11 mouse cellular contexts compared by ENCODE assay signal in the genomic region with DNA sequence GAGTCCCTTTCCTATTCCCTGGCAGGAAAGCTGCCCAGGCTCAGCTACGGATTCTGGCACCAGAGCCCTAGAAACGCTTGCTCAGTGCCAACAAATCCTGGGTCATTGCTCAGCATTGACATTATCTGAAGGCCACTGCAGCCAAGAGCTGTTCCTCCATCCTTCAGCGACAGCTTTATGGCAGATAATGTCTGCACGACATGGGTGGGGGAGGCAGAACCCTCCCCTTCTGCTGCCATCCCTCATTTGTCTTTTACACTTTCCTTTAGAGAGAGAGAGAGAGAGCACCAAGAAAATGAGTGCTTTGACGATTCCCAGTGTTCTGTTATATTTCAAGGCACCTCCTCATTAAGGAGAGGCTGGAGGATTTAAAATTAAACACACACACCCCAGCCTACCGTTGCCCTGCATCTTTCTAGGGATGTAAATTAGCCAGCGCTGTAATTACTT. TPM values are rescaled to one million over a fixed set of nuclear protein-coding genes. Genes with fewer than 3 reads are reported as not detected.
DNase-seq lines count a peak whose midpoint lies in the region; ATAC-seq and TF ChIP-seq lines count a peak whose summit lies in the region.
"Had no signal": no experiment of that assay in that cellular context is flagged by ENCODE, and none has a peak within 500 bp of the region (broad histone marks: within the 10 kb centered on the region; RNA-seq: fewer than 3 reads in every experiment).

No protein-coding gene starts in this region.

- peaks cover 21% of the 10 kb centered on the region for H3K9me3 ChIP-seq in heart, embryonic 16.5 days (replicated peaks; ENCODE audit: control insufficient read depth, low read length)
- H3K9me3 ChIP-seq in stomach, postnatal 0 days (ENCODE audit: control insufficient read depth, low read length) = no peaks in the 10 kb centered on the region

- peak overlapping the region; percentile 78 for H3K27ac ChIP-seq in layer of hippocampus, adult 2 months
- peak overlapping the region; percentile 67 for H3K27ac ChIP-seq in heart, embryonic 16.5 days (ENCODE audit: low read length)
- no peak overlapping the region for H3K27ac ChIP-seq in stomach, postnatal 0 days (replicated peaks)

- peak; percentile 77 for ATAC-seq in heart, embryonic 16.5 days (replicated peaks; ENCODE audit: extremely low read depth, insufficient read depth, low FRiP score)
- no peak for ATAC-seq in stomach, postnatal 0 days (ENCODE audit: low FRiP score, low TSS enrichment)
- no peak for ATAC-seq in activated CD4-positive, CD25-positive, alpha-beta regulatory T cell, adult 4 months

- no peak for DNase-seq in layer of hippocampus, adult 2 months (ENCODE audit: low spot score in 2 of 2)
- DNase-seq in layer of hippocampus, adult 9-10 months (ENCODE audit: low spot score) = no peak
- peak; percentile 54 for DNase-seq in adrenal gland, postnatal 10 days
- peak; percentile 80 for DNase-seq in cerebellum, adult 11 months
- DNase-seq in stomach, postnatal 0 days (ENCODE audit: low spot score) = no peak
- no peak for DNase-seq in gastrocnemius, postnatal 14 days
- DNase-seq: kidney, adult 9 months; spleen, adult 18-20 months had no signal

- no peak overlapping the region for H3K9ac ChIP-seq in heart, embryonic 16.5 days (ENCODE audit: low read length)
- H3K9ac ChIP-seq in stomach, postnatal 0 days (ENCODE audit: low read length) = no peak overlapping the region

- H3K27me3 ChIP-seq in heart, embryonic 16.5 days (ENCODE audit: control insufficient read depth, insufficient read depth, low read length) = no peaks in the 10 kb centered on the region
- H3K27me3 ChIP-seq in stomach, postnatal 0 days (ENCODE audit: control insufficient read depth, insufficient read depth, low read length) = no peaks in the 10 kb centered on the region

- no peak for TF ChIP-seq CTCF in layer of hippocampus, adult 2 months (conservative IDR thresholded peaks at IDR 0.05)
- TF ChIP-seq CTCF in stomach, postnatal 0 days (IDR thresholded peaks at IDR 0.05; ENCODE audit: low read depth) = no peak

- intact Hi-C loops in gastrocnemius, postnatal 14 days (cut with DNase I; ENCODE audit: low total_unique reads) = no loop called here

- no peak overlapping the region for H3K4me2 ChIP-seq in heart, embryonic 16.5 days (ENCODE audit: low read depth, low read length)
- H3K4me2 ChIP-seq in stomach, postnatal 0 days (replicated peaks; ENCODE audit: low read depth) = no peak overlapping the region

- H3K4me1 ChIP-seq in heart, embryonic 16.5 days (ENCODE audit: control insufficient read depth, insufficient read depth, low read length) = peaks cover 25% of the 10 kb centered on the region
- no peaks in the 10 kb centered on the region for H3K4me1 ChIP-seq in stomach, postnatal 0 days (replicated peaks; ENCODE audit: control insufficient read depth, insufficient read depth)

- H3K4me3 ChIP-seq in layer of hippocampus, adult 2 months = no peak overlapping the region; the same call in 1 of the 2 replicates
- no peak overlapping the region for H3K4me3 ChIP-seq in heart, embryonic 16.5 days (ENCODE audit: low read length)
- no peak overlapping the region for H3K4me3 ChIP-seq in stomach, postnatal 0 days (ENCODE audit: low read depth, low read length)

- TF ChIP-seq EP300 in stomach, postnatal 0 days (optimal IDR thresholded peaks at IDR 0.05) = no peak

- WGBS in heart, embryonic 16.5 days = 33% methylated on average over 7 of the region's 7 CpGs
- 41% methylated on average over 7 of the region's 7 CpGs for WGBS in stomach, postnatal 0 days

- H3K36me3 ChIP-seq in heart, embryonic 16.5 days (ENCODE audit: control insufficient read depth, insufficient read depth) = peaks cover 24% of the 10 kb centered on the region
- no peaks in the 10 kb centered on the region for H3K36me3 ChIP-seq in stomach, postnatal 0 days (ENCODE audit: control insufficient read depth, insufficient read depth, low read length)

RNA-seq across cellular contexts. Expression of a gene that starts 16.1 kb away (rescaled TPM):
- 100 to 1,000 TPM; 276 to 290 TPM for total RNA-seq in layer of hippocampus, adult 2 months (2021)
- total RNA-seq in adrenal gland, postnatal 10 days (2021) = 1 to 10 TPM; 2.5 to 3.7 TPM
- 4.6 and 5.7 TPM in 2 replicates for polyA plus RNA-seq in heart, embryonic 16.5 days (2015; fragmentation: Nextera tagmentation; extraction: Ambion mirVana)
- polyA plus RNA-seq in stomach, postnatal 0 days (2015; fragmentation: Nextera tagmentation; extraction: Ambion mirVana) = 1.7 and 2.1 TPM in 2 replicates
- total RNA-seq in gastrocnemius, postnatal 14 days (2021) = under 1 TPM; 0.55 to 0.60 TPM
- polyA plus RNA-seq in activated CD4-positive, CD25-positive, alpha-beta regulatory T cell, adult 4 months (2017; shearing (Covaris generic)) = not detected

RNA-seq across cellular contexts. Expression of a gene that starts 42.4 kb away (rescaled TPM):
- 10 to 100 TPM; 59.1 to 62.3 TPM for total RNA-seq in layer of hippocampus, adult 2 months (2021)
- total RNA-seq in adrenal gland, postnatal 10 days (2021) = 10 to 100 TPM in 1 of 2 experiments, 1 to 10 TPM in 1; 7.7 to 10.5 TPM
- polyA plus RNA-seq in heart, embryonic 16.5 days (2015; fragmentation: Nextera tagmentation; extraction: Ambion mirVana) = 0.08 TPM in 1 of 2 replicates, not detected in the other
- 0.12 and 0.17 TPM in 2 replicates for polyA plus RNA-seq in stomach, postnatal 0 days (2015; fragmentation: Nextera tagmentation; extraction: Ambion mirVana)
- total RNA-seq in gastrocnemius, postnatal 14 days (2021) = 10 to 100 TPM; 49.3 to 51.9 TPM
- polyA plus RNA-seq in activated CD4-positive, CD25-positive, alpha-beta regulatory T cell, adult 4 months (2017; shearing (Covaris generic)) = not detected

RNA-seq across cellular contexts. Expression of a gene that starts 53.1 kb away (rescaled TPM):
- not detected for total RNA-seq in layer of hippocampus, adult 2 months (2021)
- not detected for total RNA-seq in adrenal gland, postnatal 10 days (2021)
- 0.11 TPM in 1 of 2 replicates, not detected in the other for polyA plus RNA-seq in heart, embryonic 16.5 days (2015; fragmentation: Nextera tagmentation; extraction: Ambion mirVana)
- polyA plus RNA-seq in stomach, postnatal 0 days (2015; fragmentation: Nextera tagmentation; extraction: Ambion mirVana) = not detected in 2 replicates
- total RNA-seq in gastrocnemius, postnatal 14 days (2021) = not detected
- polyA plus RNA-seq in activated CD4-positive, CD25-positive, alpha-beta regulatory T cell, adult 4 months (2017; shearing (Covaris generic)) = not detected
- total RNA-seq: ES-E14 had no signal

Comparison
In these comparisons a context has a peak if more than half of its experiments do, and no peak if none do; other contexts are left out.
1. DNase-seq: peak in adrenal gland, postnatal 10 days (single experiment) and cerebellum, adult 11 months (single experiment); none in layer of hippocampus, adult 2 months (0 of 2), layer of hippocampus, adult 9-10 months (single experiment), stomach, postnatal 0 days (single experiment) and gastrocnemius, postnatal 14 days (single experiment).
2. RNA of a gene that starts 16.1 kb away (total RNA-seq): 276 to 290 TPM in layer of hippocampus, adult 2 months; 2.5 to 3.7 TPM in adrenal gland, postnatal 10 days and 0.55 to 0.60 TPM in gastrocnemius, postnatal 14 days; every median in the first group is over 10 times any median in the second.
3. RNA of a gene that starts 42.4 kb away (total RNA-seq): 59.1 to 62.3 TPM in layer of hippocampus, adult 2 months and 49.3 to 51.9 TPM in gastrocnemius, postnatal 14 days; 7.7 to 10.5 TPM in adrenal gland, postnatal 10 days; every median in the first group is over 4 times any median in the second.